Mouse (Mus musculus): ENCODE data around the gene Washc1.
"Not testable (repeated sequence)": the region's sequence is repeated elsewhere in the genome, so short reads cannot be mapped to it uniquely, and the experiment has no call there.

The Washc1 gene

GRCm38 (mm10) chr17:66112166-66112565, 821 bp downstream of the Washc1 start:
- no peak for DNase-seq (ENCODE audit: low read depth, low spot score)

GRCm38 (mm10) chr17:66118991-66119390, 7.6 kb downstream of the Washc1 start:
- no peak for DNase-seq (ENCODE audit: low read depth, low spot score)

GRCm38 (mm10) chr17:66120701-66121100, 9.4 kb downstream of the Washc1 start:
- DNase-seq (ENCODE audit: low read depth, low spot score): no peak

- DNase-seq (ENCODE audit: low read depth, low spot score): peak; percentile 90
Measured at GRCm38 (mm10) chr17:66123066-66123815, 11.9 kb downstream of the Washc1 start, which contains the start of gene Ddx11. TSS of gene Ddx11 (plus strand) at chr17:66123520.

- peak; percentile 21 for DNase-seq (ENCODE audit: low read depth, low spot score)
Measured at GRCm38 (mm10) chr17:66123816-66124610, 12.7 kb downstream of the Washc1 start.

GRCm38 (mm10) chr17:66125211-66125610, 13.9 kb downstream of the Washc1 start:
- peak; percentile 54 for DNase-seq (ENCODE audit: low read depth, low spot score)

GRCm38 (mm10) chr17:66130371-66130770, 19.0 kb downstream of the Washc1 start:
- DNase-seq (ENCODE audit: low read depth, low spot score): no peak

- peak; percentile 88 for DNase-seq (ENCODE audit: low read depth, low spot score)
Measured at GRCm38 (mm10) chr17:66131212-66131611, 19.9 kb downstream of the Washc1 start.

GRCm38 (mm10) chr17:66152706-66153662, 41.6 kb downstream of the Washc1 start:
- not testable (repeated sequence) for DNase-seq (ENCODE audit: low read depth, low spot score)

- not testable (repeated sequence) for DNase-seq (ENCODE audit: low read depth, low spot score)
Measured at GRCm38 (mm10) chr17:66153735-66154423, 42.5 kb downstream of the Washc1 start.

GRCm38 (mm10) chr17:66154876-66155275, 43.5 kb downstream of the Washc1 start:
- peak; percentile 49 for DNase-seq (ENCODE audit: low read depth, low spot score)

- DNase-seq (ENCODE audit: low read depth, low spot score): no peak
Measured at GRCm38 (mm10) chr17:66158271-66158670, 46.9 kb downstream of the Washc1 start.

GRCm38 (mm10) chr17:66167141-66167540, 55.8 kb downstream of the Washc1 start:
- DNase-seq (ENCODE audit: low read depth, low spot score): not testable (repeated sequence)
